ENCODE assay signal across 20 mouse cellular contexts in genomic region chr4:151285432-151285831, GRCm38 (mm10).
DNase-seq lines count a peak whose midpoint lies in the region; ATAC-seq and TF ChIP-seq lines count a peak whose summit lies in the region.
"Had no signal": no experiment of that assay in that cellular context is flagged by ENCODE, and none has a peak within 500 bp of the region (broad histone marks: within the 10 kb centered on the region; RNA-seq: fewer than 3 reads in every experiment).

No protein-coding gene starts in this region.

- H3K27me3 ChIP-seq in intestine, postnatal 0 days (replicated peaks; ENCODE audit: control insufficient read depth, insufficient read depth, low read length): no peaks in the 10 kb centered on the region; the same call in 1 of the 2 replicates
- no peaks in the 10 kb centered on the region for H3K27me3 ChIP-seq in intestine, embryonic 15.5 days (replicated peaks)
- H3K27me3 ChIP-seq: megakaryocyte, embryonic 14.5 days had no signal

- no peaks in the 10 kb centered on the region for H3K4me1 ChIP-seq in intestine, postnatal 0 days (replicated peaks; ENCODE audit: control insufficient read depth, insufficient read depth, low read length)
- H3K4me1 ChIP-seq in intestine, embryonic 15.5 days (replicated peaks): no peaks in the 10 kb centered on the region
- H3K4me1 ChIP-seq: limb, embryonic 10.5 days; megakaryocyte, embryonic 14.5 days had no signal

- no peaks in the 10 kb centered on the region for H3K9me3 ChIP-seq in intestine, postnatal 0 days (ENCODE audit: control insufficient read depth)
- no peaks in the 10 kb centered on the region for H3K9me3 ChIP-seq in intestine, embryonic 15.5 days
- H3K9me3 ChIP-seq: forebrain, embryonic 13.5 days; limb, embryonic 10.5 days had no signal

- no peak for ATAC-seq in intestine, postnatal 0 days
- ATAC-seq in intestine, embryonic 15.5 days: no peak
- ATAC-seq: forebrain, embryonic 13.5 days; liver, postnatal 0 days had no signal

- no peak overlapping the region for H3K9ac ChIP-seq in intestine, postnatal 0 days (ENCODE audit: low read depth, low read length)
- H3K9ac ChIP-seq in intestine, embryonic 15.5 days: no peak overlapping the region
- H3K9ac ChIP-seq: forebrain, embryonic 13.5 days; liver, postnatal 0 days had no signal

- no peaks in the 10 kb centered on the region for H3K36me3 ChIP-seq in intestine, postnatal 0 days (ENCODE audit: control insufficient read depth, insufficient read depth)
- no peaks in the 10 kb centered on the region for H3K36me3 ChIP-seq in intestine, embryonic 15.5 days
- H3K36me3 ChIP-seq: G1E; limb, embryonic 10.5 days had no signal

- 0 out of 2 replicates have a peak, but pooled peaks have one; percentile 8 for TF ChIP-seq CTCF in intestine, postnatal 0 days (IDR thresholded peaks at IDR 0.05; ENCODE audit: low read depth)

- no peak overlapping the region for H3K4me2 ChIP-seq in intestine, postnatal 0 days (replicated peaks; ENCODE audit: low read depth)
- no peak overlapping the region for H3K4me2 ChIP-seq in intestine, embryonic 15.5 days (replicated peaks)
- H3K4me2 ChIP-seq: forebrain, embryonic 13.5 days had no signal

- H3K27ac ChIP-seq in intestine, postnatal 0 days (ENCODE audit: low read depth, low read length): no peak overlapping the region
- no peak overlapping the region for H3K27ac ChIP-seq in intestine, embryonic 15.5 days
- H3K27ac ChIP-seq: forebrain, embryonic 13.5 days; left cerebral cortex, adult 2 months; limb, embryonic 10.5 days; stomach, postnatal 0 days had no signal

- H3K4me3 ChIP-seq in intestine, postnatal 0 days (ENCODE audit: low read depth, low read length): no peak overlapping the region
- no peak overlapping the region for H3K4me3 ChIP-seq in intestine, embryonic 15.5 days (replicated peaks)
- H3K4me3 ChIP-seq: forebrain, embryonic 13.5 days; left cerebral cortex, adult 2 months; limb, embryonic 10.5 days; megakaryocyte, embryonic 14.5 days had no signal

- DNase-seq in 3T3-L1 (ENCODE audit: low read depth, low spot score) (peak; percentile 29), ES-CJ7 (ENCODE audit: low read depth, low spot score) (peak; percentile 69)
- peak; percentile 33 for DNase-seq in forelimb bud, embryonic 11.5 days (ENCODE audit: low read depth, low spot score)
- no peak for DNase-seq in adrenal gland, postnatal 10 days
- DNase-seq in thymus, postnatal 14 days: no peak
- DNase-seq: adrenal gland, adult 8-10 months; cerebellum, adult 9-10 months; gastrocnemius, postnatal 36 days; kidney, adult 2 months; kidney, postnatal 25 days; layer of hippocampus, adult 9-11 months; liver, postnatal 0 days had no signal

- WGBS in intestine, postnatal 0 days: 69% methylated on average over 3 of the region's 3 CpGs
- 56% methylated on average over 3 of the region's 3 CpGs for WGBS in intestine, embryonic 15.5 days

Comparison
In these comparisons a context has a peak if more than half of its experiments do, and no peak if none do; other contexts are left out.
1. DNase-seq: peak in 3T3-L1 (single experiment), ES-CJ7 (single experiment) and forelimb bud, embryonic 11.5 days (single experiment); none in adrenal gland, postnatal 10 days (single experiment) and thymus, postnatal 14 days (single experiment).